Mouse (Mus musculus): ENCODE measurements around the gene Kcnk6. TPM values are rescaled to one million over a fixed set of nuclear protein-coding genes. Genes with fewer than 3 reads are reported as not detected.

The Kcnk6 gene
- polyA plus RNA-seq (2012; ENCODE audit: low replicate concordance), result 11.8 and 18.6 TPM in 2 replicates

GRCm38 (mm10) chr7:29232247-29233013 is at the start of gene Kcnk6:
Kcnk6 (minus strand) TSS chr7:29232515.

GRCm38 (mm10) chr7:29281201-29282073 is 49.1 kb upstream of the Kcnk6 start, which contains the start of gene Spint2:
Spint2 (minus strand) TSS chr7:29281912.

GRCm38 (mm10) chr7:29248261-29248841 is 16.0 kb upstream of the Kcnk6 start, which contains the start of gene 2200002D01Rik:
2200002D01Rik (minus strand) TSS chr7:29248466.

GRCm38 (mm10) chr7:29238019-29238967 is 6.0 kb upstream of the Kcnk6 start, which contains the start of gene Yif1b:
Yif1b (plus strand) TSS chr7:29238329.

GRCm38 (mm10) chr7:29213675-29214082 is 18.6 kb downstream of the Kcnk6 start, which contains the start of gene Catsperg1:
Catsperg1 (minus strand) TSS chr7:29214035.

GRCm38 (mm10) chr7:29180077-29180853 is 52.0 kb downstream of the Kcnk6 start, which contains the start of gene Psmd8:
Psmd8 (minus strand) TSS chr7:29180701.

Other genes starting within 250 kb of the Kcnk6 start
- 0.59 and 0.78 TPM in 2 replicates for gene Ryr1, start 107.3 kb downstream of the Kcnk6 start, polyA plus RNA-seq (2012; ENCODE audit: low replicate concordance)
- gene Rasgrp4, start 97.7 kb downstream of the Kcnk6 start, polyA plus RNA-seq (2012; ENCODE audit: low replicate concordance), result 23.8 and 55.8 TPM in 2 replicates
- 42.3 and 45.1 TPM in 2 replicates for gene Fam98c, start 76.3 kb downstream of the Kcnk6 start, polyA plus RNA-seq (2012; ENCODE audit: low replicate concordance)
- 0.52 and 1.4 TPM in 2 replicates for gene Ggn, start 62.3 kb downstream of the Kcnk6 start, polyA plus RNA-seq (2012; ENCODE audit: low replicate concordance)
- 0.24 and 0.53 TPM in 2 replicates for gene Spred3, start 62.1 kb downstream of the Kcnk6 start, polyA plus RNA-seq (2012; ENCODE audit: low replicate concordance)
- 70.1 and 94.2 TPM in 2 replicates for gene Psmd8, start 51.8 kb downstream of the Kcnk6 start, polyA plus RNA-seq (2012; ENCODE audit: low replicate concordance)
- 0.35 and 0.64 TPM in 2 replicates for gene Catsperg1, start 18.5 kb downstream of the Kcnk6 start, polyA plus RNA-seq (2012; ENCODE audit: low replicate concordance)
- gene Yif1b, start 5.8 kb upstream of the Kcnk6 start, polyA plus RNA-seq (2012; ENCODE audit: low replicate concordance), result 80.7 and 105 TPM in 2 replicates
- gene 2200002D01Rik, start 16.0 kb upstream of the Kcnk6 start, polyA plus RNA-seq (2012; ENCODE audit: low replicate concordance), result 2.3 and 6.8 TPM in 2 replicates
- gene Spint2, start 49.4 kb upstream of the Kcnk6 start, polyA plus RNA-seq (2012; ENCODE audit: low replicate concordance), result 79.8 and 260 TPM in 2 replicates
- 11.8 and 41.5 TPM in 2 replicates for gene Ppp1r14a, start 56.8 kb upstream of the Kcnk6 start, polyA plus RNA-seq (2012; ENCODE audit: low replicate concordance)
- 0.45 and 0.54 TPM in 2 replicates for gene Dpf1, start 71.4 kb upstream of the Kcnk6 start, polyA plus RNA-seq (2012; ENCODE audit: low replicate concordance)